Mouse (Mus musculus): Measurements from ENCODE around the gene Olfr1308. TPM values are rescaled to one million over a fixed set of nuclear protein-coding genes. Genes with fewer than 3 reads are reported as not detected.

Gene Olfr1308
- total RNA-seq (2021), result not detected
- long read RNA-seq, experiment 1, result 0 reads
- long read RNA-seq, experiment 2, result 0 reads

DNA sequence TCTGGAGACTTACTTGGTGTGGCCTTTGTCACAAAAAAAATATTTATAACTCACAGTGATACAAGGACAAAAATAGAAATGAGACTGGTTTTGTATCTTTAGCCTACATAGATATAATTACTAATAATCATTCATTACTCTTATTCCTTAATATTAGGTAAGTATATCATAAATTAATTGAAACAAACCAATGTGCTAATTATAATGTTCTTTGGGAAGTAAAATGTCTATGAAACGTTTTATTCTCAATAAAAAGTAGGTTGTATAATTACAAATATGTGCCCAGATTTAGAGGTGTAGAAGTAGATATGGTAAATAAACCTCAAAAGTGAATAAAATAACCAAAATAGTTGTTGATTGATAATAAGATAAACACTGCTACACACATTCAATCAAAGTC, at the start of gene Olfr1308:
Olfr1308 (minus strand) TSS at position 101 of the 400 bp plus-strand sequence.
- DNase-seq, result no peak
- intact Hi-C loops (cut with DNase I), result no loop called here

DNA sequence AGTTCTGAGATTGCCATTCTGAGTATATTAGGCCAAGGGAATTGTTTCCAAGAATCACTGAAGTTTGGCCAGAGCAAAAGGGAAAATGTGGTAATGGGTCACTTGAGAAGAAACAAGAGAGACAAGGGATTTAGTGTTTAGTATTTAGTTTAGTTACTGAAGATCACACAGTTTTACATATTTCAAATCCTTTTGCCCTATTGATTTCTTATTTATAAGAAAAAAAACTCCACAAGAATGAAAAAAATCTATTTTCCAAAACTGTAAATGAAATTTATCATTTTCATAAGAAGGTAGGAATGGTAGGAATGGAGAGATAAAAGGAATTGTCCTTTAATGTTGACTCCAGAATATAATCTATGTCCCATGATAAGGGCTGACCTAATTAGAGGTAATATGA, 47.9 kb upstream of the Olfr1308 start, which contains the start of gene Olfr1310:
Olfr1310 (minus strand) TSS at position 101 of the 400 bp plus-strand sequence.
- intact Hi-C loops (cut with DNase I), result no loop called here
- DNase-seq, result no peak

DNA sequence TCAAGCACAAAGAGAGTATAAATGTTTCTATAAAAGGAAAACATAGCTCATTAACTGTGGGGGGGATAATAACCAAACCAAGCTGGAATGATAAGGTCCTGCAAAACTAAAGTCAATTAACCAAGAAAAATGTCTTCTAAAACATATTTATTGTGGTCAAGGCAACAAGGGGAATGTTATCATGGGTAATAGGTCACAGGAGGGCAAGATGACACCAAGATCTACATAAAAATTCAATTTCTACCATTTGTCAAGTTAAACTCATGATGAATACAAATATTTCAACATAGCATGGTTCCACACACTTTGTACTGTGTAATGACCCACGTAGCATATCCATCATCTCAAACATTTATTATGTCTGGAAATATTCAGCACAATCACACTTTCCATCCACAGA, 25.4 kb upstream of the Olfr1308 start, which contains the start of gene Olfr1309:
Olfr1309 (minus strand) TSS at position 101 of the 400 bp plus-strand sequence.
- intact Hi-C loops (cut with DNase I), result no loop called here
- no peak for DNase-seq

DNA sequence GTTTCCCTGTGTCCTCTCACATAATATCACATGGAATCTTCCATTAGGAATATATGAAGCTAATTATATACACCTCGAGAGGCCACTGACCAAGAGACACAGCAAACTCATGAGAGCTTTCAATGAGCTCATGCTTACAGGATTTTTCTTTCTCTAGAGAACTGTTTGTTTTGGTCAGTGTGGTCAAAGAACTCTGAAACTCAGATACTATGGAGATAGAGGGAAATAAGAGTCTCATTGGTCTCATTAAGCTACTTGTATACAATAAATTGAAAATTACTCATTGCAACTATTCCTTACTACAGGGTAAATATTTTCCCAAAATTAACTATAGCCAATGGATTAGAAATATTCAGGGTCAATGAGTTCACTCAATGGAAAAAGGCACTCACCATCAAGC, 15.4 kb downstream of the Olfr1308 start, which contains the start of gene Olfr1307:
Olfr1307 (minus strand) TSS at position 101 of the 400 bp plus-strand sequence.
- DNase-seq, result no peak
- intact Hi-C loops (cut with DNase I), result no loop called here

DNA sequence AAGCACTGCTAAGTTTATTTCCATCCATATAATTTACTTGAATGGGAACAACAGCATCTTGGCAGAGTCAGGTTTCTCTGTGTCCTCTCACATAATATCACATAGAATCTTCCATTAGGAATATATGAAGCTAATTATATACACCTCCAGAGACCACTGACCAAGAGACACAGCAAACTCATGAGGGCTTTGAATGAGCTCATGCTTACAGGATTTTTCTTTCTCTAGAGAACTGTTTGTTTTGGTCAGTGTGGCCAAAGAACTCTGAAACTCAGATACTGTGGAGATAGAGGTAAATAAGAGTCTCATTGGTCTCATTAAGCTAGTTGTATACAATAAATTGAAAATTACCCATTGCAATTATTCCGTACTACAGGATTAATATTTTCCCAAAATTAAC, 48.6 kb downstream of the Olfr1308 start, which contains the start of gene Olfr1306:
Olfr1306 (minus strand) TSS at position 101 of the 400 bp plus-strand sequence.
- intact Hi-C loops (cut with DNase I), result no loop called here
- no peak for DNase-seq

Other genes with a start within 250 kb of the Olfr1308 start
- gene Olfr1301, start 213.9 kb downstream of the Olfr1308 start, total RNA-seq (2021), result not detected
- not detected for gene Olfr1302, start 187.5 kb downstream of the Olfr1308 start, total RNA-seq (2021)
- gene Olfr1303, start 144.6 kb downstream of the Olfr1308 start, total RNA-seq (2021), result not detected
- not detected for gene Olfr1305, start 87.8 kb downstream of the Olfr1308 start, total RNA-seq (2021)
- gene Olfr1306, start 48.7 kb downstream of the Olfr1308 start, total RNA-seq (2021), result not detected
- gene Olfr1307, start 15.5 kb downstream of the Olfr1308 start, total RNA-seq (2021), result not detected
- gene Olfr1309, start 25.3 kb upstream of the Olfr1308 start, total RNA-seq (2021), result not detected
- gene Olfr1310, start 47.8 kb upstream of the Olfr1308 start, total RNA-seq (2021), result not detected
- gene Olfr1311, start 59.5 kb upstream of the Olfr1308 start, total RNA-seq (2021), result not detected
- gene Olfr1312, start 85.3 kb upstream of the Olfr1308 start, total RNA-seq (2021), result not detected
- gene Olfr1313, start 112.9 kb upstream of the Olfr1308 start, total RNA-seq (2021), result not detected
- not detected for gene Olfr1314, start 131.8 kb upstream of the Olfr1308 start, total RNA-seq (2021)
- not detected for gene Olfr1315-ps1, start 150.5 kb upstream of the Olfr1308 start, total RNA-seq (2021)
- not detected for gene Olfr1316, start 170.0 kb upstream of the Olfr1308 start, total RNA-seq (2021)
- gene Olfr1317, start 175.4 kb upstream of the Olfr1308 start, total RNA-seq (2021), result not detected
- not detected for gene Olfr1318, start 189.3 kb upstream of the Olfr1308 start, total RNA-seq (2021)

Data from gastrocnemius, postnatal 36 days (tissue).